Mouse (Mus musculus) midbrain, embryonic 15.5 days (tissue): ENCODE measurements at regions not wholly inside any gene's neighbourhood (a gene's known extent, or its start where the extent isn't known, plus 50 kb on each side); places are given as distances from the start of the nearest gene placed in this dataset.
A peak's percentile ranks its signal among the peaks of the same experiment; 100 is the strongest.

Experiments used
- ATAC-seq: fragments of 200-750 bp; cut with Nextera tagmentation; replicated peaks from 2 replicates; pipeline ENCODE4 v1.8.0; 2017; ENCODE audit warnings: moderate TSS enrichment
- H3K27ac ChIP-seq: fragments of 300-500 bp; sonication (generic); 2 replicates; pipeline ENCODE4 v1.5.1; 2015; ENCODE audit warnings: mild to moderate bottlenecking, inconsistent platforms
- H3K27me3 ChIP-seq: fragments of 300-500 bp; sonication (generic); replicated peaks from 2 replicates; pipeline ENCODE4 v1.6.1; 2015; ENCODE audit warnings: inconsistent platforms
- H3K36me3 ChIP-seq: fragments of 300-500 bp; sonication (generic); replicated peaks from 2 replicates; pipeline ENCODE4 v1.6.1; 2015; ENCODE audit warnings: inconsistent platforms
- H3K4me1 ChIP-seq: fragments of 300-500 bp; sonication (generic); 2 replicates; pipeline ENCODE4 v1.6.1; 2015; ENCODE audit warnings: inconsistent platforms
- H3K4me2 ChIP-seq: fragments of 300-500 bp; sonication (generic); 2 replicates; pipeline ENCODE4 v1.6.1; 2015; ENCODE audit warnings: inconsistent platforms, mild to moderate bottlenecking, moderate library complexity
- H3K4me3 ChIP-seq: fragments of 300-500 bp; sonication (generic); 2 replicates; pipeline ENCODE4 v1.5.1; 2015; ENCODE audit warnings: mild to moderate bottlenecking, inconsistent platforms
- H3K9ac ChIP-seq: fragments of 300-500 bp; sonication (generic); 2 replicates; pipeline ENCODE4 v1.6.1; 2015; ENCODE audit warnings: mild to moderate bottlenecking, inconsistent platforms
- H3K9me3 ChIP-seq: fragments of 300-500 bp; sonication (generic); 2 replicates; pipeline ENCODE4 v1.6.1; 2016; ENCODE audit warnings: inconsistent platforms
- WGBS: fragments of 180-500 bp; shearing (Covaris S2); methylation state at CpG from one replicate; pipeline ENCODE4 v1.1.7; 2015; ENCODE audit warnings: mixed read lengths; 5-methylcytosine and 5-hydroxymethylcytosine counted together

- Histone ChIP-seq H3K36me3 (no peaks in the 10 kb centered on the region), H3K9me3 (no peaks in the 10 kb centered on the region), H3K4me1 (peaks cover 12% of the 10 kb centered on the region; the same call in 1 of the 2 replicates), H3K4me2 (peak overlapping the region; percentile 27), H3K4me3 (peak overlapping the region; percentile 12; the same call in 1 of the 2 replicates), H3K27ac (no peak overlapping the region), H3K27me3 (peaks cover 10% of the 10 kb centered on the region; the same call in 1 of the 2 replicates), H3K9ac (no peak overlapping the region)
- no peak for ATAC-seq
- WGBS = 44% methylated on average over 17 of the region's 17 CpGs
Observed at GRCm38 (mm10) chr8:89787050-89787905, 560.9 kb downstream of the Tox3 start.

GRCm38 (mm10) chr8:89785011-89785410, 563.1 kb downstream of the Tox3 start:
- H3K4me2 ChIP-seq = no peak overlapping the region
- H3K27me3 ChIP-seq = peaks cover 13% of the 10 kb centered on the region; the same call in 1 of the 2 replicates
- no peaks in the 10 kb centered on the region for H3K36me3 ChIP-seq
- H3K9me3 ChIP-seq = no peaks in the 10 kb centered on the region
- no peak; the same call in 1 of the 2 replicates for ATAC-seq
- no peak overlapping the region for H3K9ac ChIP-seq
- no peak overlapping the region for H3K27ac ChIP-seq
- H3K4me3 ChIP-seq = no peak overlapping the region
- 16% methylated on average over 7 of the region's 7 CpGs for WGBS
- H3K4me1 ChIP-seq = peaks cover 13% of the 10 kb centered on the region; the same call in 1 of the 2 replicates

- Histone ChIP-seq H3K27me3 (peaks cover 13% of the 10 kb centered on the region; the same call in 1 of the 2 replicates), H3K4me3 (no peak overlapping the region), H3K9ac (no peak overlapping the region), H3K4me1 (peaks cover 13% of the 10 kb centered on the region; the same call in 1 of the 2 replicates), H3K27ac (no peak overlapping the region), H3K36me3 (no peaks in the 10 kb centered on the region), H3K4me2 (no peak overlapping the region), H3K9me3 (no peaks in the 10 kb centered on the region)
- no peak for ATAC-seq
- 64% methylated on average over 5 of the region's 5 CpGs for WGBS
Observed at GRCm38 (mm10) chr8:89783311-89783710, 564.8 kb downstream of the Tox3 start.

GRCm38 (mm10) chr8:89766387-89766786, 581.8 kb downstream of the Tox3 start:
- H3K4me1 ChIP-seq = no peaks in the 10 kb centered on the region
- no peaks in the 10 kb centered on the region for H3K36me3 ChIP-seq
- no peak overlapping the region for H3K9ac ChIP-seq
- no peak overlapping the region for H3K27ac ChIP-seq
- no peak overlapping the region for H3K4me2 ChIP-seq
- no peaks in the 10 kb centered on the region for H3K9me3 ChIP-seq
- WGBS = 64% methylated on average over 4 of the region's 4 CpGs
- ATAC-seq = no peak
- H3K4me3 ChIP-seq = no peak overlapping the region
- H3K27me3 ChIP-seq = no peaks in the 10 kb centered on the region

- no peak overlapping the region for H3K27ac ChIP-seq
- H3K9me3 ChIP-seq = no peaks in the 10 kb centered on the region
- H3K9ac ChIP-seq = no peak overlapping the region
- no peaks in the 10 kb centered on the region for H3K36me3 ChIP-seq
- H3K4me1 ChIP-seq = 0 out of 2 replicates have a peak, but pooled peaks cover 2% of the 10 kb centered on the region
- 92% methylated on average over 5 of the region's 5 CpGs for WGBS
- H3K4me2 ChIP-seq = no peak overlapping the region
- H3K27me3 ChIP-seq = no peaks in the 10 kb centered on the region
- ATAC-seq = no peak
- no peak overlapping the region for H3K4me3 ChIP-seq
Observed at GRCm38 (mm10) chr8:89759531-89759930, 588.6 kb downstream of the Tox3 start.

GRCm38 (mm10) chr8:89758695-89759094, 589.4 kb downstream of the Tox3 start:
- H3K27ac ChIP-seq = no peak overlapping the region
- H3K27me3 ChIP-seq = no peaks in the 10 kb centered on the region
- H3K4me1 ChIP-seq = 0 out of 2 replicates have a peak, but pooled peaks cover 2% of the 10 kb centered on the region
- no peak overlapping the region for H3K9ac ChIP-seq
- 64% methylated on average over 10 of the region's 10 CpGs for WGBS
- no peaks in the 10 kb centered on the region for H3K36me3 ChIP-seq
- no peak overlapping the region for H3K4me2 ChIP-seq
- H3K4me3 ChIP-seq = no peak overlapping the region
- H3K9me3 ChIP-seq = no peaks in the 10 kb centered on the region
- ATAC-seq = no peak

GRCm38 (mm10) chr8:89755951-89756350, 592.2 kb downstream of the Tox3 start:
- H3K9ac ChIP-seq = no peak overlapping the region
- no peaks in the 10 kb centered on the region for H3K27me3 ChIP-seq
- ATAC-seq = no peak
- H3K4me2 ChIP-seq = no peak overlapping the region
- H3K27ac ChIP-seq = no peak overlapping the region
- no peaks in the 10 kb centered on the region for H3K36me3 ChIP-seq
- H3K4me1 ChIP-seq = 0 out of 2 replicates have a peak, but pooled peaks cover 2% of the 10 kb centered on the region
- no peak overlapping the region for H3K4me3 ChIP-seq
- H3K9me3 ChIP-seq = no peaks in the 10 kb centered on the region
- WGBS = 58% methylated on average over 3 of the region's 3 CpGs

GRCm38 (mm10) chr8:89751201-89751600, 596.9 kb downstream of the Tox3 start:
- Histone ChIP-seq H3K9me3 (no peaks in the 10 kb centered on the region), H3K4me1 (no peaks in the 10 kb centered on the region), H3K9ac (no peak overlapping the region), H3K36me3 (no peaks in the 10 kb centered on the region), H3K27me3 (no peaks in the 10 kb centered on the region), H3K4me2 (no peak overlapping the region), H3K27ac (no peak overlapping the region), H3K4me3 (no peak overlapping the region)
- WGBS = 91% methylated on average over 3 of the region's 3 CpGs
- ATAC-seq = no peak

- Histone ChIP-seq H3K27me3 (no peaks in the 10 kb centered on the region), H3K4me1 (0 out of 2 replicates have a peak, but pooled peaks cover 5% of the 10 kb centered on the region), H3K9ac (no peak overlapping the region), H3K36me3 (no peaks in the 10 kb centered on the region), H3K4me3 (no peak overlapping the region), H3K9me3 (no peaks in the 10 kb centered on the region), H3K27ac (no peak overlapping the region), H3K4me2 (no peak overlapping the region)
- 78% methylated on average over 4 of the region's 4 CpGs for WGBS
- no peak for ATAC-seq
Observed at GRCm38 (mm10) chr8:89747726-89748125, 600.4 kb downstream of the Tox3 start.

- no peak for ATAC-seq
Observed at GRCm38 (mm10) chr8:89744267-89745028, 603.7 kb downstream of the Tox3 start.

GRCm38 (mm10) chr8:89738657-89739056, 609.5 kb downstream of the Tox3 start:
- no peak overlapping the region for H3K4me3 ChIP-seq
- no peaks in the 10 kb centered on the region for H3K4me1 ChIP-seq
- H3K27ac ChIP-seq = no peak overlapping the region
- no peak overlapping the region for H3K9ac ChIP-seq
- 89% methylated on average over 3 of the region's 3 CpGs for WGBS
- no peaks in the 10 kb centered on the region for H3K9me3 ChIP-seq
- no peaks in the 10 kb centered on the region for H3K36me3 ChIP-seq
- ATAC-seq = no peak
- no peak overlapping the region for H3K4me2 ChIP-seq
- no peaks in the 10 kb centered on the region for H3K27me3 ChIP-seq

More at GRCm38 (mm10) chr8:89744267-89745028, 603.7 kb downstream of the Tox3 start:
- 54% methylated on average over 11 of the region's 11 CpGs for WGBS
- no peak overlapping the region for H3K4me3 ChIP-seq
- no peak overlapping the region for H3K9ac ChIP-seq
- peak overlapping the region; percentile 35; the same call in 1 of the 2 replicates for H3K27ac ChIP-seq
- 0 out of 2 replicates have a peak, but pooled peaks cover 5% of the 10 kb centered on the region for H3K4me1 ChIP-seq
- H3K9me3 ChIP-seq = no peaks in the 10 kb centered on the region
- no peaks in the 10 kb centered on the region for H3K27me3 ChIP-seq
- no peak overlapping the region for H3K4me2 ChIP-seq
- no peaks in the 10 kb centered on the region for H3K36me3 ChIP-seq

- Histone ChIP-seq H3K9me3 (no peaks in the 10 kb centered on the region), H3K27me3 (no peaks in the 10 kb centered on the region), H3K4me3 (no peak overlapping the region), H3K9ac (no peak overlapping the region), H3K27ac (no peak overlapping the region), H3K4me2 (no peak overlapping the region), H3K4me1 (no peaks in the 10 kb centered on the region), H3K36me3 (no peaks in the 10 kb centered on the region)
- ATAC-seq = no peak
- 93% methylated on average over 1 of the region's 1 CpGs for WGBS
Observed at GRCm38 (mm10) chr8:89737636-89738035, 610.5 kb downstream of the Tox3 start.
